Mouse (Mus musculus) CH12.LX (cell line): Measurements from ENCODE around the gene Anks1.

Experiments
- ELF1 ChIP-seq: IDR thresholded peaks from 2 replicates; pipeline ENCODE4 v1.6.1; 2014; ENCODE audit warnings: low read depth, mild to moderate bottlenecking, inconsistent platforms, low read length, improper control_type of control experiment
- JUND ChIP-seq: conservative IDR thresholded peaks from 2 replicates; pipeline ENCODE4 v1.6.1; 2011; ENCODE audit warnings: low read depth, low read length, improper control_type of control experiment

- no peak for TF ChIP-seq ELF1
- TF ChIP-seq JUND = no peak
Observed at GRCm38 (mm10) chr17:28060681-28061080, 151.6 kb downstream of the Anks1 start.
